Mouse (Mus musculus) stomach, postnatal 0 days (tissue): ENCODE measurements at regions not wholly inside any gene's neighbourhood (a gene's known extent, or its start where the extent isn't known, plus 50 kb on each side); places are given as distances from the start of the nearest gene placed in this dataset.

ENCODE experiments used
- CTCF ChIP-seq: IDR thresholded peaks from 2 replicates; pipeline ENCODE4 v1.5.1; 2016; ENCODE audit warnings: antibody characterized with exemption, low read depth, mild to moderate bottlenecking, moderate library complexity
- EP300 ChIP-seq: optimal IDR thresholded peaks from 2 replicates; pipeline ENCODE3; 2016; ENCODE audit warnings: antibody characterized with exemption

GRCm38 (mm10) chr10:9242596-9243280 lies 356.9 kb upstream of the Sash1 start:
- TF ChIP-seq EP300 (no peak), CTCF (no peak)
